Mouse (Mus musculus) heart, postnatal 0 days (tissue): ENCODE data around the gene Tbc1d10a. TPM values are rescaled to one million over a fixed set of nuclear protein-coding genes. Genes with fewer than 3 reads are reported as not detected.

Experiments
- ATAC-seq: fragments of 200-750 bp; cut with Nextera tagmentation; 2 replicates; pipeline ENCODE4 v1.8.0; 2017; ENCODE audit warnings: low read depth, moderate number of reproducible peaks, moderate library complexity; ENCODE audit not compliant: insufficient read depth
- DNase-seq: peaks from one replicate; pipeline ENCODE4 v3.0.0-alpha.2; 2016; ENCODE audit warnings: low spot score
- H3K27ac ChIP-seq: fragments of 300-500 bp; sonication (generic); 2 replicates; pipeline ENCODE4 v1.5.1; 2014; ENCODE audit warnings: low read depth, mild to moderate bottlenecking
- H3K27me3 ChIP-seq: fragments of 300-500 bp; sonication (generic); 2 replicates; pipeline ENCODE4 v1.6.1; 2014; ENCODE audit warnings: low read length, mixed read lengths; ENCODE audit not compliant: control insufficient read depth, insufficient read depth
- H3K36me3 ChIP-seq: fragments of 300-500 bp; sonication (generic); replicated peaks from 2 replicates; pipeline ENCODE4 v1.6.1; 2014; ENCODE audit warnings: low read length, mixed read lengths; ENCODE audit not compliant: control insufficient read depth, insufficient read depth
- H3K4me1 ChIP-seq: fragments of 300-500 bp; sonication (generic); 2 replicates; pipeline ENCODE4 v1.6.1; 2014; ENCODE audit warnings: antibody characterized with exemption; ENCODE audit not compliant: control insufficient read depth, insufficient read depth
- H3K4me2 ChIP-seq: fragments of 300-500 bp; sonication (generic); 2 replicates; pipeline ENCODE4 v1.6.1; 2014; ENCODE audit warnings: low read depth, mild to moderate bottlenecking, low read length, moderate library complexity
- H3K4me3 ChIP-seq: fragments of 300-500 bp; sonication (generic); 2 replicates; pipeline ENCODE4 v1.5.1; 2014; ENCODE audit warnings: low read depth, low read length
- H3K9ac ChIP-seq: fragments of 300-500 bp; sonication (generic); replicated peaks from 2 replicates; pipeline ENCODE4 v1.6.1; 2014; ENCODE audit warnings: low read depth, low read length, mixed read lengths
- H3K9me3 ChIP-seq: fragments of 300-500 bp; sonication (generic); replicated peaks from 2 replicates; pipeline ENCODE4 v1.6.1; 2016; ENCODE audit warnings: low read length; ENCODE audit not compliant: control insufficient read depth
- CTCF ChIP-seq: IDR thresholded peaks from 2 replicates; pipeline ENCODE4 v1.5.1; 2016; ENCODE audit warnings: antibody characterized with exemption, control low read depth, low read depth
- EP300 ChIP-seq: IDR thresholded peaks from 2 replicates; pipeline ENCODE4 v1.6.1; 2016; ENCODE audit warnings: antibody characterized with exemption, low read depth
- WGBS: fragments of 180-500 bp; shearing (Covaris S2); extraction: QIAGEN DNeasy Blood & Tissue Kit; methylation state at CpG from one replicate; pipeline ENCODE4 v1.1.7; 2014; 5-methylcytosine and 5-hydroxymethylcytosine counted together
- polyA plus RNA-seq: library from polyadenylated mRNA; unstranded; fragments of >200 nt; fragmentation: Nextera tagmentation; extraction: Ambion mirVana; gene quantifications from 2 replicates; pipeline ENCODE4 v1.2.1, GENCODE M21; 2015
- total RNA-seq: library from RNA; depleted of rRNA; stranded (reverse); fragments of >200 nt; gene quantifications from 2 replicates; pipeline ENCODE4 v1.2.3, GENCODE M21; 2014; ENCODE audit warnings: low replicate concordance

The Tbc1d10a gene
- total and polyA plus RNA-seq, 2 experiments from 2014 or later, result 10.9 to 31.3 TPM

DNA sequence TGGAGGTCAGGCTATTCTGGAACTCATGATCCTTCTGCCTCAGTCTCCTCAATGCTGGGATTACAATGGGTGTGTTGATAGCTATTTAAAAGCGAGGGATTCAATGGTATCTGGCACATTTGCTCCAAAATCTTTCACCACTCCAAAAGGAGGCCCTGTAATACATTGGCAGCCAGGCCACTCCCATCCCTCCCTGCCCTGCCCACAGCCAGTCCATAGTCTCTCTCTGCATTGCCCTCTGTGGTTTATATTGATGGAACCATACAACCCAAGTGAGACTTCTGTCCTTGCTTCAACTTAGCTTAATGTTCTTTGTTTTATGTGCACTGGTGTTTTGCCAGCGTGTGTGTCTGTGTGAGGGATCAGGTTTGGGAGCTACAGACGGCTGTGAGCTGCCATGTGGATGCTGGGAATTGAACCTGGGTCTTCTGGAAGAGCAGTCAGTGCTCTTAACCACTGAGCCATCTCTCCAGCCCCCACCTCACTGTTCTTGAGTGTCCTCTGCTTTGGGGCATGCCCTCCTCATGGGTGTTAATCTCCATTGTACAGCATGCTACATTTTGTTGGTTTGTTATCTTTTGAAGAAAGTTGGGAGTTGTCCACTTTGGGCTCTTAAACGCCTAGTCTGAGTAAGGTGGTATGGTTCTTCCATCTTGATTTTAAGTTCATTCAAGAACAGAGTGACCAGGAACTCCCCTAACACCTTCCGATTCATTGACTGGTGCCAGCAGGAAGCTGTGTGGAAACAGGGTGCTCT lies 40.2 kb downstream of the Tbc1d10a start:
- ATAC-seq (no peak), DNase-seq (no peak)
- Histone ChIP-seq H3K36me3 (no peaks in the 10 kb centered on the region), H3K4me2 (no peak overlapping the region), H3K9ac (no peak overlapping the region), H3K4me3 (no peak overlapping the region), H3K27ac (no peak overlapping the region), H3K27me3 (no peaks in the 10 kb centered on the region), H3K9me3 (no peaks in the 10 kb centered on the region), H3K4me1 (no peaks in the 10 kb centered on the region)
- 70% methylated on average over 5 of the region's 5 CpGs for WGBS
- TF ChIP-seq CTCF (no peak), EP300 (no peak)

DNA sequence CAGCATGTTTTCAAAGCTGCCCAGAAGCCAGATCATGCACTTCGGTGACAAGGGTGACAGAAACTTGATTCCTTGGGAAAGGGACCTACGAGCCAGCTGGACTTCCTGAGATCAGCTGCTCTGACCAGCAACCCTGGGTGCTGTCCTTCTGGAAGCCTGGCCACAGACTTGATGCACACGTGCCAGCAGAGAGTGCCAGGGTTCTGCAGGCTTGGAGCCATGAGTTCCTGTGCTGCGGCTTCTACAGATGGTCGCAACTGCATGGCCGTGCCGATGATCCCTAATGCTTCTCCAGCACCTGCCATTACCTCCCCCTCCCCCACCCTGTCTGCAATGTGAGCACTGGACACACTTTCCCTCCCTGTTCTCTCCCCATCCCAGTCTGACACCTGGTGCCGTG lies 41.9 kb downstream of the Tbc1d10a start:
- H3K4me2 ChIP-seq, result no peak overlapping the region
- 21% methylated on average over 8 of the region's 8 CpGs for WGBS
- H3K27ac ChIP-seq, result no peak overlapping the region
- DNase-seq (no peak), ATAC-seq (no peak)
- H3K4me3 ChIP-seq, result no peak overlapping the region
- TF ChIP-seq EP300 (no peak), CTCF (no peak)
- H3K9me3 ChIP-seq, result no peaks in the 10 kb centered on the region
- no peaks in the 10 kb centered on the region for H3K27me3 ChIP-seq
- H3K36me3 ChIP-seq, result no peaks in the 10 kb centered on the region
- no peaks in the 10 kb centered on the region for H3K4me1 ChIP-seq
- H3K9ac ChIP-seq, result no peak overlapping the region

DNA sequence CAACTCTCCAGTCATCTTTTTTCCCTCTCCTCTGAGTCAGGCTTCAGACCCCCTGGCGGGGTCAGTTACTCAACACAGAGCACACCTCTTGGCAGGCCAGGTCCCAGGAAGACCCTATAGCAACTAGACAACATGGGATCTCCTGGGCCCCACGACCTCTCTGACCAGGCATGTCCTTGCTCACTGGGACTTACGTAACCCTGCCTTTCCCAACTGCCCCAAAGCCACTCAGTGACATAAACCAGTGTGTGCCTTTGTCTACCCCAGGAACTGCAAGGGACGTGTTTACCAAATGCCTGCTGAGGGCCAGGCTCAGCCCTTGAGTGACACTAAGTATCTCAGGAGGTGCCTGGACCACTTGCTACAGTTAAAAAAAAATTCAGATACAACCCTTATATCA lies 43.3 kb downstream of the Tbc1d10a start:
- no peak overlapping the region for H3K27ac ChIP-seq
- H3K9ac ChIP-seq, result no peak overlapping the region
- H3K4me3 ChIP-seq, result no peak overlapping the region
- WGBS, result 55% methylated on average over 4 of the region's 4 CpGs
- no peak overlapping the region for H3K4me2 ChIP-seq
- no peak for ATAC-seq
- H3K9me3 ChIP-seq, result no peaks in the 10 kb centered on the region
- no peak for DNase-seq
- H3K4me1 ChIP-seq, result no peaks in the 10 kb centered on the region
- no peaks in the 10 kb centered on the region for H3K36me3 ChIP-seq
- no peak for TF ChIP-seq CTCF
- H3K27me3 ChIP-seq, result no peaks in the 10 kb centered on the region

DNA sequence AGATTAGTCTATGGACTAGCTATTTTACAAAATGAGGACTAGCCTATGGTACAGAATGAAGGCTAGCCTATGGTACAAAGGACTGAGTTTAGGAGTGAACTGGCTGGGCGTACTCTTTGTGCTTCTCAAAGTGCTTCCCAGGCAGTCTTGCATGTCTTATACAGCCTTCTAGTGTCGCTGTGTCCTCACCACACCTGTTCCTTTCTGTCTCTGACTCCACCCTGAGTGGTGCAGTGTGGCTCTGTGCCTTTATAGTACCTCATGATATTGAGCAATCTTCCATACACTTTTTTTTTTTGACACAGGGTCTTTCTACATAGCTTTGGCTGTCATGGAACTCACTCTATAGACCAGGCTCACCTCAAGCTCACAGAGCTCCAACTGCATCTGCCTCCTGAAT lies 44.8 kb downstream of the Tbc1d10a start:
- no peak overlapping the region for H3K27ac ChIP-seq
- TF ChIP-seq EP300, result no peak
- DNase-seq (no peak), ATAC-seq (no peak)
- H3K9ac ChIP-seq, result no peak overlapping the region
- H3K27me3 ChIP-seq, result no peaks in the 10 kb centered on the region
- H3K9me3 ChIP-seq, result no peaks in the 10 kb centered on the region
- no peak overlapping the region for H3K4me2 ChIP-seq
- H3K36me3 ChIP-seq, result no peaks in the 10 kb centered on the region
- WGBS, result 94% methylated on average over 2 of the region's 2 CpGs
- no peaks in the 10 kb centered on the region; the same call in 1 of the 2 replicates for H3K4me1 ChIP-seq
- H3K4me3 ChIP-seq, result no peak overlapping the region

GRCm38 (mm10) chr11:4232644-4233043 lies 46.1 kb downstream of the Tbc1d10a start:
- no peak overlapping the region for H3K9ac ChIP-seq
- H3K4me3 ChIP-seq, result no peak overlapping the region
- WGBS, result 34% methylated on average over 12 of the region's 12 CpGs
- ATAC-seq, result peak; percentile 64
- H3K4me1 ChIP-seq, result no peaks in the 10 kb centered on the region; the same call in 1 of the 2 replicates
- H3K4me2 ChIP-seq, result no peak overlapping the region
- peak; percentile 36 for DNase-seq
- TF ChIP-seq CTCF, result no peak
- no peaks in the 10 kb centered on the region for H3K9me3 ChIP-seq
- no peaks in the 10 kb centered on the region for H3K27me3 ChIP-seq
- H3K36me3 ChIP-seq, result no peaks in the 10 kb centered on the region
- no peak overlapping the region for H3K27ac ChIP-seq

- no peak overlapping the region for H3K4me2 ChIP-seq
- no peak for DNase-seq
- no peaks in the 10 kb centered on the region for H3K36me3 ChIP-seq
- no peak overlapping the region for H3K9ac ChIP-seq
- no peaks in the 10 kb centered on the region; the same call in 1 of the 2 replicates for H3K4me1 ChIP-seq
- TF ChIP-seq CTCF (no peak), EP300 (no peak)
- H3K27ac ChIP-seq, result no peak overlapping the region
- no peaks in the 10 kb centered on the region for H3K9me3 ChIP-seq
- 86% methylated on average over 6 of the region's 6 CpGs for WGBS
- H3K27me3 ChIP-seq, result no peaks in the 10 kb centered on the region
- no peak overlapping the region for H3K4me3 ChIP-seq
- no peak for ATAC-seq
Measured at GRCm38 (mm10) chr11:4235052-4235655, 48.6 kb downstream of the Tbc1d10a start.
